Mouse (Mus musculus) midbrain, embryonic 15.5 days (tissue): ENCODE measurements at regions not wholly inside any gene's neighbourhood (a gene's known extent, or its start where the extent isn't known, plus 50 kb on each side); places are given as distances from the start of the nearest gene placed in this dataset.
A peak's percentile ranks its signal among the peaks of the same experiment; 100 is the strongest.

Experiments used
- ATAC-seq: fragments of 200-750 bp; cut with Nextera tagmentation; replicated peaks from 2 replicates; pipeline ENCODE4 v1.8.0; 2017; ENCODE audit warnings: moderate TSS enrichment
- H3K27ac ChIP-seq: fragments of 300-500 bp; sonication (generic); 2 replicates; pipeline ENCODE4 v1.5.1; 2015; ENCODE audit warnings: mild to moderate bottlenecking, inconsistent platforms
- H3K27me3 ChIP-seq: fragments of 300-500 bp; sonication (generic); replicated peaks from 2 replicates; pipeline ENCODE4 v1.6.1; 2015; ENCODE audit warnings: inconsistent platforms
- H3K36me3 ChIP-seq: fragments of 300-500 bp; sonication (generic); replicated peaks from 2 replicates; pipeline ENCODE4 v1.6.1; 2015; ENCODE audit warnings: inconsistent platforms
- H3K4me1 ChIP-seq: fragments of 300-500 bp; sonication (generic); 2 replicates; pipeline ENCODE4 v1.6.1; 2015; ENCODE audit warnings: inconsistent platforms
- H3K4me2 ChIP-seq: fragments of 300-500 bp; sonication (generic); 2 replicates; pipeline ENCODE4 v1.6.1; 2015; ENCODE audit warnings: inconsistent platforms, mild to moderate bottlenecking, moderate library complexity
- H3K4me3 ChIP-seq: fragments of 300-500 bp; sonication (generic); 2 replicates; pipeline ENCODE4 v1.5.1; 2015; ENCODE audit warnings: mild to moderate bottlenecking, inconsistent platforms
- H3K9ac ChIP-seq: fragments of 300-500 bp; sonication (generic); 2 replicates; pipeline ENCODE4 v1.6.1; 2015; ENCODE audit warnings: mild to moderate bottlenecking, inconsistent platforms
- H3K9me3 ChIP-seq: fragments of 300-500 bp; sonication (generic); 2 replicates; pipeline ENCODE4 v1.6.1; 2016; ENCODE audit warnings: inconsistent platforms
- WGBS: fragments of 180-500 bp; shearing (Covaris S2); methylation state at CpG from one replicate; pipeline ENCODE4 v1.1.7; 2015; ENCODE audit warnings: mixed read lengths; 5-methylcytosine and 5-hydroxymethylcytosine counted together

GRCm38 (mm10) chr9:99987376-99987775 is 111.4 kb upstream of the Sox14 start:
- H3K27me3 ChIP-seq, result 0 out of 2 replicates have a peak, but pooled peaks cover 9% of the 10 kb centered on the region
- no peaks in the 10 kb centered on the region for H3K4me1 ChIP-seq
- no peak overlapping the region for H3K27ac ChIP-seq
- no peak overlapping the region for H3K4me3 ChIP-seq
- H3K36me3 ChIP-seq, result no peaks in the 10 kb centered on the region
- WGBS, result 15% methylated on average over 1 of the region's 1 CpGs
- no peaks in the 10 kb centered on the region for H3K9me3 ChIP-seq
- ATAC-seq, result no peak
- no peak overlapping the region for H3K4me2 ChIP-seq
- no peak overlapping the region for H3K9ac ChIP-seq

- H3K27ac ChIP-seq, result no peak overlapping the region
- WGBS, result 79% methylated on average over 1 of the region's 1 CpGs
- H3K9me3 ChIP-seq, result no peaks in the 10 kb centered on the region
- H3K4me3 ChIP-seq, result no peak overlapping the region
- H3K36me3 ChIP-seq, result no peaks in the 10 kb centered on the region
- no peaks in the 10 kb centered on the region for H3K4me1 ChIP-seq
- no peaks in the 10 kb centered on the region for H3K27me3 ChIP-seq
- ATAC-seq, result no peak
- H3K9ac ChIP-seq, result no peak overlapping the region
- no peak overlapping the region for H3K4me2 ChIP-seq
Observed at GRCm38 (mm10) chr9:99980734-99981133, 104.8 kb upstream of the Sox14 start.

- ATAC-seq, result no peak
- Histone ChIP-seq H3K9me3 (no peaks in the 10 kb centered on the region), H3K4me3 (no peak overlapping the region), H3K36me3 (no peaks in the 10 kb centered on the region), H3K4me1 (no peaks in the 10 kb centered on the region), H3K9ac (no peak overlapping the region), H3K4me2 (no peak overlapping the region), H3K27me3 (no peaks in the 10 kb centered on the region), H3K27ac (no peak overlapping the region)
Observed at GRCm38 (mm10) chr9:99961561-99961960, 85.6 kb upstream of the Sox14 start.

- Histone ChIP-seq H3K9ac (no peak overlapping the region), H3K36me3 (no peaks in the 10 kb centered on the region), H3K9me3 (no peaks in the 10 kb centered on the region), H3K27ac (0 out of 2 replicates have a peak overlapping the region, but pooled peaks have one; percentile 6), H3K4me2 (peak overlapping the region; percentile 32), H3K4me3 (no peak overlapping the region), H3K4me1 (peaks cover 14% of the 10 kb centered on the region), H3K27me3 (0 out of 2 replicates have a peak, but pooled peaks cover 7% of the 10 kb centered on the region)
- ATAC-seq, result peak; percentile 37; the same call in 1 of the 2 replicates
- WGBS, result 8% methylated on average over 10 of the region's 10 CpGs
Observed at GRCm38 (mm10) chr9:99954720-99955119, 78.8 kb upstream of the Sox14 start.

- 0 out of 2 replicates have a peak, but pooled peaks have one; percentile 11 for ATAC-seq
- Histone ChIP-seq H3K36me3 (no peaks in the 10 kb centered on the region), H3K27ac (0 out of 2 replicates have a peak overlapping the region, but pooled peaks have one; percentile 6)
Observed at GRCm38 (mm10) chr9:99954038-99954618, 78.2 kb upstream of the Sox14 start.

More at GRCm38 (mm10) chr9:99954038-99954618, 78.2 kb upstream of the Sox14 start:
- Histone ChIP-seq H3K27me3 (0 out of 2 replicates have a peak, but pooled peaks cover 7% of the 10 kb centered on the region), H3K9me3 (no peaks in the 10 kb centered on the region), H3K4me3 (no peak overlapping the region), H3K4me2 (peak overlapping the region; percentile 32; the same call in 1 of the 2 replicates), H3K9ac (no peak overlapping the region), H3K4me1 (peaks cover 14% of the 10 kb centered on the region)
- WGBS, result 20% methylated on average over 6 of the region's 6 CpGs
